8 mouse cellular contexts compared by ENCODE assay signal in genomic region chr7:19629361-19629734, GRCm38 (mm10). TPM values are rescaled to one million over a fixed set of nuclear protein-coding genes. Genes with fewer than 3 reads are reported as not detected.
DNase-seq lines count a peak whose midpoint lies in the region; ATAC-seq lines count a peak whose summit lies in the region.

Gene Relb (minus strand): TSS chr7:19629438.

- WGBS in hindbrain, embryonic 14.5 days = 2% methylated on average over 23 of the region's 41 CpGs

- DNase-seq in R1 (ENCODE audit: low read depth, low spot score) = peak; percentile 89
- DNase-seq in cerebellum, postnatal 14 days = peak; percentile 95 to 96
- DNase-seq in frontal cortex, postnatal 25 days (ENCODE audit: low spot score in 2 of 2) = peak; percentile 74 to 85
- DNase-seq in hindbrain, embryonic 14.5 days (ENCODE audit: low spot score) = peak; percentile 93
- DNase-seq in layer of hippocampus, postnatal 25 days (ENCODE audit: extremely low spot score in 1 of 2, low spot score in 1 of 2) = peak; percentile 73 to 87
- DNase-seq in lung, postnatal 14 days = peak; percentile 96
- DNase-seq in ovary, postnatal 36 days (ENCODE audit: low spot score) = peak; percentile 90
- peak; percentile 92 for DNase-seq in thymus, postnatal 14 days

- H3K4me3 ChIP-seq in hindbrain, embryonic 14.5 days (replicated peaks; ENCODE audit: low read length) = peak within 1 kb of the TSS; percentile 76

- peak within 1 kb of the TSS; percentile 76 for H3K27ac ChIP-seq in hindbrain, embryonic 14.5 days

- peak within 1 kb of the TSS; percentile 60 for H3K9ac ChIP-seq in hindbrain, embryonic 14.5 days

- ATAC-seq in hindbrain, embryonic 14.5 days (ENCODE audit: low FRiP score) = peak; percentile 78

- no peaks in the 10 kb centered on the region for H3K9me3 ChIP-seq in hindbrain, embryonic 14.5 days (ENCODE audit: control insufficient read depth, low read length)

- peaks cover 23% of the 10 kb centered on the region for H3K36me3 ChIP-seq in hindbrain, embryonic 14.5 days (replicated peaks; ENCODE audit: control insufficient read depth, insufficient read depth)

- no peaks in the 10 kb centered on the region for H3K27me3 ChIP-seq in hindbrain, embryonic 14.5 days (ENCODE audit: control insufficient read depth, insufficient read depth, low read length)

- H3K4me2 ChIP-seq in hindbrain, embryonic 14.5 days (replicated peaks) = peak within 1 kb of the TSS; percentile 96

- 0 out of 2 replicates have a peak, but pooled peaks cover 6% of the 10 kb centered on the region for H3K4me1 ChIP-seq in hindbrain, embryonic 14.5 days (replicated peaks; ENCODE audit: control insufficient read depth, insufficient read depth, low read length)

RNA-seq across cellular contexts. Expression of gene Relb, which starts in this region (rescaled TPM):
- polyA plus RNA-seq in hindbrain, embryonic 14.5 days (2014; fragmentation: Nextera tagmentation; extraction: Ambion mirVana) = 5.4 and 7.9 TPM in 2 replicates
- total RNA-seq in layer of hippocampus, postnatal 25 days (2021) = 10 to 100 TPM in 1 of 2 experiments, 1 to 10 TPM in 1; 9.4 to 10.4 TPM

Comparison
In these comparisons a context has a peak if more than half of its experiments do, and no peak if none do; other contexts are left out.
1. Peak in every context shown above with its lines: DNase-seq, ATAC-seq, H3K4me3 ChIP-seq and H3K27ac ChIP-seq.